Mouse (Mus musculus) testis, adult 2 months (tissue): ENCODE data around the gene Sbf1.

ENCODE experiments used
- CTCF ChIP-seq: fragments of 200-500 bp; IDR thresholded peaks from 2 replicates; pipeline ENCODE4 v1.5.1; 2012; ENCODE audit warnings: low read depth, mild to moderate bottlenecking, inconsistent platforms, low read length, moderate library complexity; ENCODE audit not compliant: control insufficient read depth, insufficient read depth, insufficient replicate concordance
- POLR2A ChIP-seq: fragments of 200-500 bp; IDR thresholded peaks from 2 replicates; pipeline ENCODE4 v1.6.1; 2012; ENCODE audit warnings: low read depth, mild to moderate bottlenecking, inconsistent platforms, low read length, moderate library complexity; ENCODE audit not compliant: control insufficient read depth

GRCm38 (mm10) chr15:89277366-89277765 lies 37.7 kb downstream of the Sbf1 start:
- no peak for TF ChIP-seq POLR2A
- no peak for TF ChIP-seq CTCF
